8 mouse cellular contexts compared by ENCODE assay signal in the genomic region with DNA sequence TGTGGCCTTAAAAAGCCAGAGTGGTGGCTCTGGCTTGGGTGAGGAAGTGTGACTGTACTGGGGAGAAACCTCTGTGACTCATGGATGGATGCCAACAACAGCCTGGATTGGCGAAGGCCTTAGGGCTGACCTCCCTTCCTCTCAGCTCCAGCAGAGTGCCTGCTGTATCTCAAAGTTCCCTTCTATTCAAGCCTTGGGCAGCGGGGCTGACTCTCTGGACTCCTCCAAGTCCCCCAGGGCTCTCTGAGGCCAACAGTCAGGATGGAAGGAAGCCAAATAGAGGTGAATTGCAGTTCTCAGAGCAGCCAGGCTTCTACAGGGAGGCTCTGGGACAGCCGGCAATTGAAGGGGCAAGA.
DNase-seq lines count a peak whose midpoint lies in the region; ATAC-seq and TF ChIP-seq lines count a peak whose summit lies in the region.

No protein-coding gene starts in this region.

- no peak overlapping the region for H3K9ac ChIP-seq in hindbrain, postnatal 0 days (replicated peaks; ENCODE audit: low read length)
- no peak overlapping the region for H3K9ac ChIP-seq in neural tube, embryonic 14.5 days (replicated peaks; ENCODE audit: low read depth, low read length)

- WGBS in hindbrain, postnatal 0 days = 35% methylated on average over 3 of the region's 3 CpGs
- 53% methylated on average over 3 of the region's 3 CpGs for WGBS in neural tube, embryonic 14.5 days

- intact Hi-C loops in left cerebral cortex, postnatal 10 days (cut with DNase I) = no loop called here

- H3K27ac ChIP-seq in layer of hippocampus, adult 2 months = 0 out of 2 replicates have a peak overlapping the region, but pooled peaks have one; percentile 10
- peak overlapping the region; percentile 64 for H3K27ac ChIP-seq in hindbrain, postnatal 0 days
- 0 out of 2 replicates have a peak overlapping the region, but pooled peaks have one; percentile 4 for H3K27ac ChIP-seq in neural tube, embryonic 14.5 days (ENCODE audit: low read depth, low read length)

- no peaks in the 10 kb centered on the region for H3K27me3 ChIP-seq in hindbrain, postnatal 0 days (ENCODE audit: insufficient read depth, low read length)
- no peaks in the 10 kb centered on the region for H3K27me3 ChIP-seq in neural tube, embryonic 14.5 days (ENCODE audit: control insufficient read depth, insufficient read depth, low read length)

- no peak for TF ChIP-seq CTCF in layer of hippocampus, adult 2 months (conservative IDR thresholded peaks at IDR 0.05)
- TF ChIP-seq CTCF in hindbrain, postnatal 0 days (IDR thresholded peaks at IDR 0.05; ENCODE audit: low read depth) = no peak

- no peak overlapping the region for H3K4me3 ChIP-seq in layer of hippocampus, adult 2 months
- no peak overlapping the region for H3K4me3 ChIP-seq in hindbrain, postnatal 0 days (ENCODE audit: low read length)
- H3K4me3 ChIP-seq in neural tube, embryonic 14.5 days (ENCODE audit: low read depth, low read length) = no peak overlapping the region

- peak; percentile 34 for ATAC-seq in hindbrain, postnatal 0 days
- ATAC-seq in neural tube, embryonic 14.5 days (ENCODE audit: low read depth) = peak; percentile 22; the same call in 1 of the 2 replicates
- no peak for ATAC-seq in megakaryocyte, adult 5-6 weeks (ENCODE audit: poor library complexity, severe bottlenecking)

- H3K36me3 ChIP-seq in hindbrain, postnatal 0 days (ENCODE audit: insufficient read depth, low read length) = no peaks in the 10 kb centered on the region
- H3K36me3 ChIP-seq in neural tube, embryonic 14.5 days (ENCODE audit: control insufficient read depth, insufficient read depth, low read length) = no peaks in the 10 kb centered on the region

- H3K4me2 ChIP-seq in hindbrain, postnatal 0 days (ENCODE audit: low read depth, low read length) = peak overlapping the region; percentile 8; the same call in 1 of the 2 replicates
- H3K4me2 ChIP-seq in neural tube, embryonic 14.5 days (ENCODE audit: low read depth, low read length) = no peak overlapping the region

- no peaks in the 10 kb centered on the region for H3K9me3 ChIP-seq in hindbrain, postnatal 0 days (ENCODE audit: low read length)
- H3K9me3 ChIP-seq in neural tube, embryonic 14.5 days (ENCODE audit: control insufficient read depth, low read length) = no peaks in the 10 kb centered on the region

- DNase-seq in layer of hippocampus, adult 2 months (ENCODE audit: low spot score in 2 of 2) = no peak
- DNase-seq in layer of hippocampus, adult 9-11 months = no peak
- DNase-seq in cerebellum, postnatal 25 days = peak; percentile 25 to 33
- DNase-seq in hindbrain, postnatal 0 days (ENCODE audit: low spot score) = peak; percentile 75
- no peak for DNase-seq in left cerebral cortex, postnatal 10 days (ENCODE audit: extremely low spot score in 1 of 2, low spot score in 2 of 2)
- no peak for DNase-seq in gastrocnemius, adult 8-10 months (ENCODE audit: low spot score in 2 of 2)

- peaks cover 25% of the 10 kb centered on the region for H3K4me1 ChIP-seq in hindbrain, postnatal 0 days (ENCODE audit: insufficient read depth, low read length)
- H3K4me1 ChIP-seq in neural tube, embryonic 14.5 days (ENCODE audit: control insufficient read depth, insufficient read depth, low read length) = peaks cover 14% of the 10 kb centered on the region

Comparison
In these comparisons a context has a peak if more than half of its experiments do, and no peak if none do; other contexts are left out.
1. DNase-seq: peak in cerebellum, postnatal 25 days (2 of 2) and hindbrain, postnatal 0 days (single experiment); none in layer of hippocampus, adult 2 months (0 of 2), layer of hippocampus, adult 9-11 months (single experiment), left cerebral cortex, postnatal 10 days (0 of 2) and gastrocnemius, adult 8-10 months (0 of 2).
2. H3K27ac ChIP-seq: peak in every context shown above with its lines; median percentile 64 in hindbrain, postnatal 0 days; 10 in layer of hippocampus, adult 2 months; 4 in neural tube, embryonic 14.5 days.